Mouse (Mus musculus) right cerebral cortex, adult 18-20 months (tissue): Measurements from ENCODE around the gene Sox30.

Source experiments
- DNase-seq: peaks from one replicate; pipeline ENCODE4 v3.0.0; 2022; ENCODE audit warnings: mixed read lengths

Sox30 gene

DNA sequence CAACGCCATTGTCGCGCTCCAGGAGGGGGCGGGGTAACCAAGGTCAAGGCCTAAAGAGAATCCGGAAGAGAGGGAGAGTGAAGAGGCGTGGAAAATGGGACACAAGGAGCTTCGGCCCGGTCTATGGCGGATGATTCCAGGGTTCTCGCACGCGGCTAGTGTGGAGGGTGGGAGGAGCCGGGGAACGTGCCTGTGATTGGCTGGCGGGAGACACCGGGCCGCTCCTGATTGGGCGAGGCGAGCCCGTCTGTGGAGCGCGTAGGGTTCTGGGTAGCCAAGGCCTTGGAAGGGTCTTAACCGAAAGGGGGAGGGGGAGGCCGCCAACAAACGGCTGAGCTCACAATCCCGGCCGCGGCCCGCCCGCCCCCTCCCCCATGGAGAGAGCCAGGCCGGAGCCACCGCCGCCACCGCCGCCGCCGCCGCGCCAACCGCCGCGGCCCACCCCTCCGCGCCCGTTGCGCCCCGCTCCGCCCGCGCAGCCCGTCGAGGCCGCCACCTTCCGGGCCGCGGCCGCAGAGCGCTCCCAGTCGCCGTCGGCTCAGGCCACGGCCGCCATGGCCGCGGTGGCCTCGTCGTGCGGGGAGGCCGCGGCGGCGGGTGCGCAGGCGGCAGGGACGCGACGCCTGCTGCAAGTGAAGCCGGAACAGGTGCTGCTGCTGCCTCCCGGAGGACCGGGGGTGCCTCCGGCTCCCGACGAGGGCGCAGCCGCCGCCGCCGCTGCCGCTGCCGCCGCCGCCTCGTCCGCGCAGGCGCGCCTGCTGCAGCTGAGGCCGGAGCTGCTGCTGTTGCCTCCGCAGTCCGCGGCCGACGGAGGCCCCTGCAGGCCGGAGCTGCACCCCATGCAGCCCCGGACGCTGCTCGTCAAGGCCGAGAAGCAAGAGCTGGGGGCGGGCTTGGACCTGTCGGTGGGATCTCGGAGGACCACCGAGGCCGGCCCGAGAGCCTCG, at the start of gene Sox30:
Gene Sox30 (plus strand): TSS at position 365 of the 947 bp plus-strand sequence.
- peak; percentile 37 for DNase-seq

- DNase-seq = no peak
Measured at GRCm38 (mm10) chr11:45932771-45933170, 47.3 kb upstream of the Sox30 start.

GRCm38 (mm10) chr11:45937478-45937877, 42.6 kb upstream of the Sox30 start:
- DNase-seq = no peak

DNA sequence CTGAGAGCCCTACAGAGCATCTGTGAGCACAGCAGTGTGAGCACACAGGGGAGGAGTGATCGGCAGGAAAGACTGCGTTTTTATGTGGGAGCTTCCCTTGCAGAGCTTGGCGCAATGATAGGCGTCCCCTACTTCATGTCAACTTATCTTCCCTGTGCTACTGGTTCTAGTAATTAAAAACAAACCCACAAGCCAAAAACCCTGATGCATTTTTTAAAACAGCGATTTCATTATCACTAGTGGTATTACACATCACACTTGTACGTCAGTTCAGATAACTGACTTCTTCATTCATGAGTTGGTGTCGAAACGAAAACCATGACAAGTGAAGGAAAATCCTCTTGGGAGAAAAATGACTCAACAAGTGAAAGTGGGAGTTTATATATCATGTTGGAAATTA, 41.2 kb upstream of the Sox30 start:
- DNase-seq = no peak

- DNase-seq = no peak
Measured at GRCm38 (mm10) chr11:45942281-45942680, 37.8 kb upstream of the Sox30 start.

DNA sequence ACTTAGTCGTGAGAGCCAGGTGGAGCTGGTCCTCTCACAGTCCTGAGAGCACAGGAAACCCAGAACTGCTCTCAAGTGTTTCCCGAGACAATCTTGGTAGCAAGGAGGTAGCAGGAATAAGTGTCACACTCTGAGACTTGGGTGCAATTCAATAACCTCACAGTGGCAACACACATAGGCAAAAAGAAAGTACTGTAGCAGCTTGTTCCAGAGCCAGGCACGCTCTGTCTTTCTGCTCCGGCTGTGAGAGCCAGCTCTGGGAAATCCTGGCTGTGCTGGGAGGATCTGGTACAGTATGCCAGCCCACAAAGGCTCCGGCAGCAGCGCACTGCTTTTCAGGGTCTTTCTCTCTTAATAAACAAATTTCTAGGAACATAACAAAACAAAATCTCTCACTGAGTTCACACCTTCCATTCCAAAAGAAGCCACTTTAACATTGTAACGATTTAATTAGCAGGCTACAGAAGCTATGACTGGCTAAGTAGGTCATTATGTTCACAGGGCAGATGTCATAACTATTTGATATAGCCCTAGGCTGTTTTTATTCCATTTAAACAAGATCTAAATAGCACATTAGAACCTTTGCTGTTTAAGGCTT, 36.9 kb upstream of the Sox30 start:
- DNase-seq = peak; percentile 74

DNA sequence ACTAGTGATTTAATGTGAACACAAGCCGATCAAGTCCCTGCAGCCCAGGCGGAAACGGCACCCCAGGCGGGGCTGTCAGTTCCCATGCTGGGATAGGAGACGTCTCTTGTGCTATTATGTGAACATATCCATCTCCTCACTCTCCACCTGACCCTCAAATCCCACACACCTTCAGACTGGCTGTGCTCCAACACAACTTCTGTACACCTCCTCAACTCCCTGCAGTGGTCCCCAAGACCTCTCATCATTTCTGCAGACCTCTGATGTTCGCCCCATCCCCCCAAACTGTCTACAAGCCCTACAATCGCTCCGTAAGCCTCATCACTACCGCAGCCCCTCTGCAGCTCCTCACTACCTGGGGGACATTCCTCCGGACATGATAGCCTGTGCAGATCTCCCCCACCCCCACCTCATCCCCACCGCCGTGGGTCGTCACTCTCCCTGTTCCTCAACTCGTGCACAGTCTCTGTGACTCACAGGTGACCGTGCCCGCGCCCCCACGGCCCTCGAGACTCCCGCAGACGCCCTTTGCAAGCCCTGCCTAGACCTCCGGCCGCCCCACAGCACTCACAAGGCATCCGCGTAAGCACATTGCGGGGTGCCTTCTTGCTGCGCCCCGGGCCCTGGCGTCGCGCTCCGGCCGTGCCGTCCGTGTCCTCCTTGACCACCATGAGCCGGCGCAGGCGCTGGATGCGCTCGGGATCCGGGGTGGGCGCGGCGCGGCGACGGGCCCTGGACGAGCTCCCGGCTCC, 36.0 kb upstream of the Sox30 start:
- DNase-seq = peak; percentile 24

- DNase-seq = peak; percentile 95
Measured at GRCm38 (mm10) chr11:45944643-45945156, 35.4 kb upstream of the Sox30 start, which contains the start of gene Lsm11. Gene Lsm11 (minus strand): TSS chr11:45944935.

DNA sequence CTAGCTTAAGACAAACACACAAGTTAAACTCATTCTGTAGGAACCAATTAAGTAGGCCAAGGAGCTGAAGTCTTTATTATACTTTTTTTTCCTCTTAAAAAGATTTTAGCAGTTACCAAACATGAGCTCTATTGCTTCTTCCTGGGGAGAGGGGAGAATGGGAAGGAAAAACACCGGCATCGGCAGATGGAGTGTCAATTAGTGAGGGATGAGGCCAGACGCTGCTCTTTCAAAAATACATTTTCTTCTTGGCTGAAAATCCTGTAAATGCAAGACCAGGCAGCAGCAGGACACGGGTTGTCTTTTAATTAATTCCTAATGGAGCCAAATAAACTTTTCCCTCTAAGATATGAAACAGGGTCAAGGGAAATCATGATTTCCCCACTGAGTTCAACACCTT, 33.3 kb upstream of the Sox30 start:
- DNase-seq = no peak

GRCm38 (mm10) chr11:45947491-45947890, 32.6 kb upstream of the Sox30 start:
- DNase-seq = peak; percentile 61

DNA sequence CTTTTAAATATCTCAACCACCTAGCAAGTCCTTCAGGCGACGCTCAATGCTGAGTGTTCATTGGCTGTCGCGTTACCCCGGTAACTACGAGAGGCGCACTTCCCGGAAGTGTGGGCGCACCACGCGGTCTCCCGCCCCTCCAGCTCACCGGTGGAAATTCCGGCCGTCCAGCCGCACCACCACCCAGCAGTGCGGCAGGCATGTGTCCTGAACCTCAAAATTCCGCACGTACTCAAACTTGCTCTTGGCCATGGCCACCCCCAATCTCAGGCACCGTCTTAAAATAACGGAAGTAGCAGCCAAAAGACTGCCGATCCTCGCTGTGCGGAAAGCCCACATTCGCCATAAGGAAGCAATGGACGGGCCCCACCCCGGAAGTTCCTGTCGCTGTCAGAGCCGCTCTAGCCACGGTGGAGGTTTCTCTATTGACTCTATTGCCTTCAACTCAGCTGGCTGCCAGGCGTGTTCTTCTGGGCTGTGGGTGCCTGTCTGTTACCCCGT, 24.9 kb upstream of the Sox30 start, which contains the start of gene Thg1l:
Gene Thg1l (minus strand): TSS at position 368 of the 501 bp plus-strand sequence.
- DNase-seq = peak; percentile 94

GRCm38 (mm10) chr11:45959598-45959997, 20.5 kb upstream of the Sox30 start:
- no peak for DNase-seq

DNA sequence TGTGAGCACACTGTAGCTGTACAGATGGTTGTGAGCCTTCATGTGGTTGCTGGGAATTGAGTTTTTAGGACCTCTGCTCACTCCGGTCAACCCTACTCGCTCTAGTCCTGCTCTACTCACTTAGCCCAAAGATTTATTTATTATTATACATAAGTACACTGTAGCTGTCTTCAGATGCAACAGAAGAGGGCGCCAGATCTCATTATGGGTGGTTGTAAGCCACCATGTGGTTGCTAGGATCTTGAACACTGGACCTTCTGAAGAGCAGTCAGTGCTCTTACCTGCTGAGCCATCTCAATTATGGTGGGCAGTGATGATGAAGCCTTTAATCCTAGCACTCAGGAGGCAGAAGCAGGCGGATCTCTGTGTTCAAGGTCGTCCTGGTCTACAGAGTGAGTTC, 20.1 kb upstream of the Sox30 start:
- DNase-seq = no peak

GRCm38 (mm10) chr11:45966896-45967295, 13.2 kb upstream of the Sox30 start:
- no peak for DNase-seq

DNA sequence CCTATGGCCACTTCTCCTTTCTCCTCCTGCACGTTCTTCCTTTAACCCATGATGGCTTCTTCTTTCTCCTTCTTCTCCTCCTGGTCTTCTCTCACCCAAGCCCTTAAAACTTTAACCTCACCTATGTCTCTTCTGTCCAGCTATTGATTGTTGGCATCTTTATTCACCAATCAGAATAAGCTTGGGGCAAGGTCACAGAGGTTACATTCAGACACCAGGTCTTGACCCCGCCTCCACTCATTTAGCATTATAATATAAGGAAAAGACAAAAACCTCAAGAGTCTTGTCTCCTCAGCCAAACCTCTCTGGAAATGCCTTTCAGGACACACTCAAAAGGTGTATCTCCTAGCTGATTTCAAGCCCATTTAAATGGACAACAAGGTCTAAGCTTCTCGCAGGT, 11.6 kb upstream of the Sox30 start:
- DNase-seq = no peak

DNA sequence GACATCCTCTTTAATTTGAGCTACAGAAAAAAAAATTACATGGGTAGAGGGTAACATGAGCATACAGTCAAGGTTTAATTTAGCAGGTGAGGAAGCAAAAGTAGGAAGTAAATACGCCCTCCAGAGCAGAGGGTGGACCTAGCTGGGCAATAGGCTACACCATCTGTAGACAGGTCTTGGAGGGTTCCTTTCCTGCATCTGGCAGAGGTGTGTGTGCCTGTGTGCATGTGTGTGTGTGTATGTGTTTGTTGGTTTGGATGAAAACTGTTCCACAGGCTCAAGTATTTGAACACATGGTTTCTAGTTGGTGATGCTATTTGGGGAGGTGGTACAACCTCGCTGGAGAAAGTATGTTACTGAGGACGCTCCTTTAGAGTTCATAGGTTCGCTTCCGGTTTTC, 6.5 kb upstream of the Sox30 start:
- no peak for DNase-seq

DNA sequence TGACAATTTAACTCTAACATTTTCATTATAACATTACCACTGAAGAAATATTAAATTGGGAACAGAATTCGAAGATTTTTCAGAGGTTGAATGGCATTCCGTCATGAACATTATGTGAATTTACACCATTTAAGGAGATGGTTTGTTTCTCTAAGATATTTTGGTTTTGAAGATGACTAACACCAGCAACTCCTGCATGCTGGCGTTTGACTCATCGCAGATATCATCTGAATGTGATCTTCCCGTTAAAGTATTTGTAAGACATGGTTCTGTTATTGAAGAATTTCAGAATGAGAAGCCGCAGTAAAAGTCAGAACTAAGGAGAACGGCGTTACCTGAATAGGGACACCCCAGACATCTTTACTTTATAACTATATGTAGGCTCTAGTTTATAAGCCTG, 5.6 kb upstream of the Sox30 start:
- no peak for DNase-seq

DNA sequence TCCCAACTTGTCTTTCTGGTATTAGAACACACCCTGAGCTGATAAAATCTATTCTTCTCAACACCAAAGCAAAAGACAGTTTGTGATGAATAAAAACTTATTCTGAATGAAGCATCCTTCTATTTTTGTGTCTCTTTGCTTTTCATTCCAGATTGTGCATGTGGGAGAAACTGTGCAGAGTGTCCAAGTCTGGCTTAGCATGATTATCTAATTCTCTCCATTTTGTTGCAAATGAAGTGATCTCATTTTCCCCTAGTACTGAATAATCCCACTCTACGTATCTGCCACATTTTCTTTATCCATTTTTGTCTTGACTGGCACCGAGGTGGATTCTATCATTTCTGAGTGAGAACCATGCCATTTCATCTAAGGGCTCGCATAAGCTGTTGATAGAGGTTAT, 4.0 kb upstream of the Sox30 start:
- peak; percentile 37 for DNase-seq

- no peak for DNase-seq
Measured at GRCm38 (mm10) chr11:45980893-45981253, 763 bp downstream of the Sox30 start.

GRCm38 (mm10) chr11:45991604-45992003, 11.5 kb downstream of the Sox30 start:
- no peak for DNase-seq

GRCm38 (mm10) chr11:45992087-45992486, 12.0 kb downstream of the Sox30 start:
- no peak for DNase-seq

- peak; percentile 57 for DNase-seq
Measured at GRCm38 (mm10) chr11:46016061-46016460, 36.0 kb downstream of the Sox30 start.

GRCm38 (mm10) chr11:46020246-46020645, 40.1 kb downstream of the Sox30 start:
- DNase-seq = no peak
